In the genomic region with DNA sequence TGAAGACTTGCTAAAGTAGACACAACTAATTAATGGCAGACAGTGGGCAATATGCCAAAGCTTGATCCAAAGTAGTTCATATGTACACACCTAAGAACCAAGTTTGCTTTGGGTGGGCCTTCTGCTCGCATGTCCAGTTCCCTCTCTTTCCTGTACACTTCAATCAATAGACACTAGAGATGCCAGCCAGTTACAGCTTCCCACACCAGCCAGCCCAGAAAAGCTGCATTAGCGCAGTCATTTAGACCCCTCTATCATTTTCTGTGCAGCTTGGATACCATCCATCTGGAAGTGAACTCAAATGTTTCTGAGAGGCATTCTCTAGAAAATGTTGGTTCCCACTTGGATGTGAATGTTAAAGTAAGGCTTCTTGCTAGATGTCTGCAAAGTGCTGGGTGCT, we compare ENCODE assay signal across 20 mouse cellular contexts.
"Had no signal": no experiment of that assay in that cellular context is flagged by ENCODE, and none has a peak within 500 bp of the region (broad histone marks: within the 10 kb centered on the region; RNA-seq: fewer than 3 reads in every experiment).

No protein-coding gene starts in this region.

- H3K27ac ChIP-seq: kidney, embryonic 15.5 days; left cerebral cortex, adult 2 months; liver, embryonic 13.5 days; midbrain, embryonic 10.5 days; midbrain, embryonic 13.5 days; neural tube, embryonic 12.5 days; neural tube, embryonic 15.5 days; stomach, embryonic 15.5 days had no signal

- H3K4me1 ChIP-seq: kidney, embryonic 15.5 days; liver, embryonic 13.5 days; megakaryocyte, embryonic 14.5 days; neural tube, embryonic 12.5 days; stomach, embryonic 15.5 days had no signal

- H3K4me3 ChIP-seq: kidney, embryonic 15.5 days; left cerebral cortex, adult 2 months; liver, embryonic 13.5 days; megakaryocyte, embryonic 14.5 days; midbrain, embryonic 10.5 days; midbrain, embryonic 13.5 days; neural tube, embryonic 12.5 days; neural tube, embryonic 15.5 days; stomach, embryonic 15.5 days had no signal

- H3K27me3 ChIP-seq: kidney, embryonic 15.5 days; liver, embryonic 13.5 days; megakaryocyte, embryonic 14.5 days; midbrain, embryonic 13.5 days; neural tube, embryonic 12.5 days; neural tube, embryonic 15.5 days; stomach, embryonic 15.5 days had no signal

- H3K36me3 ChIP-seq: kidney, embryonic 15.5 days; liver, embryonic 13.5 days; midbrain, embryonic 10.5 days; midbrain, embryonic 13.5 days; neural tube, embryonic 12.5 days; neural tube, embryonic 15.5 days; stomach, embryonic 15.5 days had no signal

- ATAC-seq: lung, postnatal 0 days; midbrain, embryonic 13.5 days had no signal

- DNase-seq: kidney, adult 8-10 months; kidney, postnatal 10 days; kidney, postnatal 36 days; layer of hippocampus, postnatal 36 days; liver, embryonic 13.5 days; lung, adult 2 months; lung, postnatal 36 days; right cerebral cortex, adult 18-20 months; right cerebral cortex, postnatal 14 days; spleen, adult 18-20 months; thymus, postnatal 25 days had no signal

- H3K9ac ChIP-seq: kidney, embryonic 15.5 days; liver, embryonic 13.5 days; midbrain, embryonic 13.5 days; neural tube, embryonic 12.5 days; neural tube, embryonic 15.5 days; stomach, embryonic 15.5 days had no signal

- H3K4me2 ChIP-seq: kidney, embryonic 15.5 days; liver, embryonic 13.5 days; midbrain, embryonic 13.5 days; neural tube, embryonic 12.5 days; neural tube, embryonic 15.5 days; stomach, embryonic 15.5 days had no signal

- H3K9me3 ChIP-seq: kidney, embryonic 15.5 days; liver, embryonic 13.5 days; midbrain, embryonic 10.5 days; midbrain, embryonic 13.5 days; neural tube, embryonic 12.5 days; neural tube, embryonic 15.5 days; stomach, embryonic 15.5 days had no signal
